Mouse (Mus musculus): Measurements from ENCODE around the gene Akt2. TPM values are rescaled to one million over a fixed set of nuclear protein-coding genes. Genes with fewer than 3 reads are reported as not detected.

Akt2 gene
- polyA plus RNA-seq, 1 experiment from 2014 or later, result 35.8 TPM

DNA sequence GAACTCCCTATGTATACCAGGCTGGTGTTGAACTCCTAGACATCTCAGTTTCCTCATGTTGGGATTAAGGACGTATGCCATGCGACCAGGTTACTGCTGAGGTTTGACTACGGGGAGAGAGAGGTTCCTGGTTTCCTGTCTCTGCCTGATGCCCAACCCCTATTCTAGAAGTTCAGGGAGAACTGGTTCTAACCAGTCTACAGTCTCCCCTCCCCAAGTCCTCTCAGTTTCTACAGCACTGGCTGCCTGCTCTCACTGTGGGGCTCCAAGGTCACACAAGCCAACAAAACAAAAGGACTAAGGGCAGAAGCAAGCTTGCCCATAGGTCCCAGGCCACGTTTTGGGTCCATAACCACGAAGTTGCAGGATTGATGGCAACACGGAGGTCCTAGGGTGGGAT, 41.8 kb upstream of the Akt2 start:
- H3K9me3 ChIP-seq (ENCODE audit: control insufficient read depth), result no peaks in the 10 kb centered on the region
- ATAC-seq, result no peak

DNA sequence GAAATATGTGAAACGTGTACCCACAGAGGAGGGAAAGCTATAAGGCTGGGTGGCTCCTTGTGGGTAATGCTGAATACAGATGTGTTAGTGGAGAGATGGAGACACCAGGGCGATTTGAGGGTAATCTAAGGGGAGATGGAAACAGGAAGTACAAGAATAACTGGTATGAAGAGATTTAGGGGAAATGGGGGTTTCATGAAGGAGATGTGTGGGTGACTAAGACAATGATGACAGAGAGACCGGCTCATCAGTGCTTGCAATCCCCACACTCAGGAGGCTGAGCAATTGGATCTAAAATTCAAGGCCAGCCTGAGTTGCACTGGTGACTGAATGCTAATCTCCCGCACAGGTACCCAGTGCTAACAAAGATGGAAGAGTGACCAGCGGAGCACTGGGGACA, 39.3 kb upstream of the Akt2 start:
- no peak for ATAC-seq
- no peak for TF ChIP-seq CTCF (IDR thresholded peaks at IDR 0.05; ENCODE audit: low read depth)
- WGBS, result 43% methylated on average over 5 of the region's 5 CpGs
- Histone ChIP-seq H3K36me3 (ENCODE audit: control insufficient read depth, insufficient read depth) (peaks cover 6% of the 10 kb centered on the region; the same call in 1 of the 2 replicates), H3K27me3 (replicated peaks; ENCODE audit: control insufficient read depth, insufficient read depth, low read length) (no peaks in the 10 kb centered on the region), H3K27ac (ENCODE audit: low read depth, low read length) (no peak overlapping the region), H3K4me1 (replicated peaks; ENCODE audit: control insufficient read depth, insufficient read depth, low read length) (no peaks in the 10 kb centered on the region), H3K9me3 (ENCODE audit: control insufficient read depth) (no peaks in the 10 kb centered on the region), H3K4me2 (replicated peaks; ENCODE audit: low read depth) (peak overlapping the region; percentile 71), H3K4me3 (ENCODE audit: low read depth, low read length) (peak overlapping the region; percentile 73; the same call in 1 of the 2 replicates), H3K9ac (ENCODE audit: low read depth, low read length) (no peak overlapping the region; the same call in 1 of the 2 replicates)

More for the DNA sequence above, 41.8 kb upstream of the Akt2 start:
- Histone ChIP-seq H3K4me1 (replicated peaks; ENCODE audit: control insufficient read depth, insufficient read depth, low read length) (no peaks in the 10 kb centered on the region), H3K27me3 (replicated peaks; ENCODE audit: control insufficient read depth, insufficient read depth, low read length) (no peaks in the 10 kb centered on the region), H3K36me3 (ENCODE audit: control insufficient read depth, insufficient read depth) (no peaks in the 10 kb centered on the region), H3K4me2 (replicated peaks; ENCODE audit: low read depth) (no peak overlapping the region), H3K27ac (ENCODE audit: low read depth, low read length) (no peak overlapping the region), H3K4me3 (ENCODE audit: low read depth, low read length) (no peak overlapping the region), H3K9ac (ENCODE audit: low read depth, low read length) (no peak overlapping the region)
- 71% methylated on average over 6 of the region's 6 CpGs for WGBS
- no peak for TF ChIP-seq CTCF (IDR thresholded peaks at IDR 0.05; ENCODE audit: low read depth)

DNA sequence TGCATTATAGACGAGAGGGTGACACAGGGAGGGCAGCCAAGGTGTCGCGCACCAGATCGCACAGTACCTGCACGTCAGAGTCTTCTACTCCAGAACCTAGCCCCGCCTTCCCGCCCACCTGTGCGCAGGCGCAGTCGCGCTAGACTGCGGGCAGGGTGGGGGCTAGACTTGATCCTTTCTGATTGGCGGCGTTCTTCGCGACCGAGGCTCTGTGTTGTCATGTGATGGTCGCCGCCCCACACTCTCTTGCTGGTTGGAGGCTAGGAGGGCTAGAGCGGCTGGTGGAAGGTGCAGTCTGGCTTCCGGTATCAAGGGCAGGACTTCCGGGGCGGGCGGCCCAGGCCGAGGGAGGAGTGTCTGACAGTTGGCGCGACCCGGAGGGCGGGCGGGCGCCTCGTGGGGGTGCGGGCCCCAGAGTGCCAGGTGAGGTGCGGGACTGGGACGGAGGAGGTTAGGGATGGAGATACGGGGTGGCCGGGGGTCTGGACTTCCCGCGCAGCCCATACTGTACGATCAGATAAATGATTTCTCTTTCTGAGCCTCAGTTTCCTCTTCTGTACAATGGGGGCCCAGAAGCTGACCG, 38.3 kb upstream of the Akt2 start, which contains the start of the genes Pld3 and 2310022A10Rik:
Pld3 (minus strand) TSS at position 288 of the 583 bp plus-strand sequence.
2310022A10Rik (plus strand) TSS at position 303 of the 583 bp plus-strand sequence.
- H3K4me1 ChIP-seq (replicated peaks; ENCODE audit: control insufficient read depth, insufficient read depth, low read length), result no peaks in the 10 kb centered on the region
- no peaks in the 10 kb centered on the region for H3K27me3 ChIP-seq (replicated peaks; ENCODE audit: control insufficient read depth, insufficient read depth, low read length)
- TF ChIP-seq CTCF (IDR thresholded peaks at IDR 0.05; ENCODE audit: low read depth), result no peak
- H3K27ac ChIP-seq (ENCODE audit: low read depth, low read length), result no peak within 1 kb of the TSS; the same call in 1 of the 2 replicates
- H3K9me3 ChIP-seq (ENCODE audit: control insufficient read depth), result no peaks in the 10 kb centered on the region
- peak; percentile 99 for ATAC-seq
- WGBS, result under 1% methylated on average over 41 of the region's 41 CpGs
- peak within 1 kb of the TSS; percentile 58 for H3K9ac ChIP-seq (ENCODE audit: low read depth, low read length)
- peak within 1 kb of the TSS; percentile 71 for H3K4me2 ChIP-seq (replicated peaks; ENCODE audit: low read depth)
- peaks cover 6% of the 10 kb centered on the region; the same call in 1 of the 2 replicates for H3K36me3 ChIP-seq (ENCODE audit: control insufficient read depth, insufficient read depth)
- H3K4me3 ChIP-seq (ENCODE audit: low read depth, low read length), result peak within 1 kb of the TSS; percentile 73

DNA sequence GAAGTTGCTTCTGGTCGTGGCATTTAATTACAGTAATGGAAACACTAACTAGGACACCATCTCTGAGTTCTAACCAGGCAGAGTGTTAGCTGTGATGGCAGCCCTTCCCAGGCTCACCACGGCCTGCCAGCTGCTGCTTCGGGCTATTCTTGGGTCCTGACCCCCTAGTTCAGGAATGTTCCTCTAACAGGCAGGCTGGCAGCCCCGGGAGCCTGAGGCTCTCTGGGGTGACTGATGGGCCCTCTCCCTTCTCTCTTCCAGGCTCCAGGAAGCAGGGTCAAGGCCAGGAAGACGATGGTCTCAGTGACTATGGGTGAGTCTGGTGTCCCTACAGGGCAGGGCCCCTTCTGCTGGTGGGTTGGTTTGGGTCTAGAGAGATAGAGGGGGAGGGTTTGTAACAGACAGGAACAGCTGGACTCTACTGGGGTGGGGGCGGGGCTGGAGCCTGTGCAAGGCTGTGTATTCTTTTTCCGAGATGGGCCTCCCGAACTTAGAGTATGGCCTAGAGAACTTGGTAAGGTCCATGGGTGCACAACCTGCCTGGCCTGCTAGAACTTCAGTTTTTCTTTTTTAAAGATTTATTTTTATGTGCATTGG, 31.0 kb upstream of the Akt2 start:
- no peak for TF ChIP-seq CTCF (IDR thresholded peaks at IDR 0.05; ENCODE audit: low read depth)
- Histone ChIP-seq H3K36me3 (ENCODE audit: control insufficient read depth, insufficient read depth) (peaks cover 50% of the 10 kb centered on the region), H3K27ac (ENCODE audit: low read depth, low read length) (no peak overlapping the region), H3K4me3 (ENCODE audit: low read depth, low read length) (no peak overlapping the region), H3K9ac (ENCODE audit: low read depth, low read length) (no peak overlapping the region), H3K27me3 (replicated peaks; ENCODE audit: control insufficient read depth, insufficient read depth, low read length) (no peaks in the 10 kb centered on the region), H3K9me3 (ENCODE audit: control insufficient read depth) (no peaks in the 10 kb centered on the region), H3K4me2 (replicated peaks; ENCODE audit: low read depth) (no peak overlapping the region), H3K4me1 (replicated peaks; ENCODE audit: control insufficient read depth, insufficient read depth, low read length) (no peaks in the 10 kb centered on the region)
- no peak for ATAC-seq
- 54% methylated on average over 8 of the region's 8 CpGs for WGBS

DNA sequence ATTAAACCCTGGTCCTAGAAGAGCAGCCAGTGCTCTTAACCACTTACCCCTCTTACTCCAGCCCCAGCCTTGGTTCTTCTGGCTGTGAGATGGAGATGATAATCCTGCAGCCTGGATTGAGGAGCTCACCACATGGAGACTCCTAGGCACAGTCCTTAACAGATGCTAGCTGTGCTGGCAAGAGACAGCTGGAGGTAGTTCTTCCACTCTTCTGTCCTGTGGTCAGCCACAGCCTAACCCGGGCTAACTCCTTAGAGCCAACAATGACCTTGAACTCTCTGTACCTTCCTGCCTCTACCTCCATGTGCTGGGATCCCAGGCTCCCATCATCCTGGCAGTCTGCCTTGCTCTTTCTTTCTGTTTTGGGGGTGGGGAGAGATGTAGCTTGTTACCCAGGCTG, 30.4 kb upstream of the Akt2 start:
- no peak for ATAC-seq
- Histone ChIP-seq H3K4me2 (replicated peaks; ENCODE audit: low read depth) (no peak overlapping the region), H3K9ac (ENCODE audit: low read depth, low read length) (no peak overlapping the region), H3K9me3 (ENCODE audit: control insufficient read depth) (no peaks in the 10 kb centered on the region), H3K36me3 (ENCODE audit: control insufficient read depth, insufficient read depth) (peaks cover 55% of the 10 kb centered on the region), H3K27me3 (replicated peaks; ENCODE audit: control insufficient read depth, insufficient read depth, low read length) (no peaks in the 10 kb centered on the region), H3K27ac (ENCODE audit: low read depth, low read length) (no peak overlapping the region), H3K4me1 (replicated peaks; ENCODE audit: control insufficient read depth, insufficient read depth, low read length) (no peaks in the 10 kb centered on the region), H3K4me3 (ENCODE audit: low read depth, low read length) (no peak overlapping the region)
- WGBS, result 58% methylated on average over 1 of the region's 1 CpGs
- TF ChIP-seq CTCF (IDR thresholded peaks at IDR 0.05; ENCODE audit: low read depth), result no peak

DNA sequence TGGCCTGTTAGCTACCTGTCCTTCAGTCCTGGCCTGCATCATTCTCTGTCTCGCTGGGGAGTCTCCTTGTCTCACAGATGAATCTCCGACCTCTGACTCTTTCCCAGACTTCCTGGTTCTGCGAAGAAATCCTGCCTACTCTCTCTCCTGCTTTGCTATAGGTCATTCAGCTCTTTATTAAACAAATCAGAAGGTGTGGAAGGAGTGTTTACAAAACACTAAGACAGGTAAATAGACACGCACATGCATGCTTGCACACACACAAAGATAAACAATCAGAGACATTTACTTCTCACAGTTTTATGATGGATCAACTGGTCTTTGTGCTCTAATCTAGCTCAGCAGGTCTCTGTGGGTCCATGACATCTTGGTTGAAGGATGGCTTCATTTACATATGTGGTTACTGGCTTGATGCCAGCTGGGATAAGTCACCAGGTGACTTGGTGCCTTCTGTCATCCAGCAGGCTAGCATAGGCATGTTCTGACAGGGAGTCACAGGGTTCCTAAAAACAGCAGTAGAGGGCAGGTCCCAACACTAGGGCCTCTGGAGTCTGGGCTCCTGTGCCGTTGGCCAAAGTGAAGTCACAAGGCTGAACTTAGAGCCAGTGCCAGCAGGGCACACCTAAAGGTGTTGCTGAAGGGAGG, 21.6 kb upstream of the Akt2 start:
- Histone ChIP-seq H3K4me1 (replicated peaks; ENCODE audit: control insufficient read depth, insufficient read depth, low read length) (no peaks in the 10 kb centered on the region), H3K9me3 (ENCODE audit: control insufficient read depth) (no peaks in the 10 kb centered on the region), H3K4me2 (replicated peaks; ENCODE audit: low read depth) (no peak overlapping the region), H3K9ac (ENCODE audit: low read depth, low read length) (no peak overlapping the region), H3K36me3 (ENCODE audit: control insufficient read depth, insufficient read depth) (peaks cover 57% of the 10 kb centered on the region), H3K27ac (ENCODE audit: low read depth, low read length) (no peak overlapping the region), H3K4me3 (ENCODE audit: low read depth, low read length) (no peak overlapping the region), H3K27me3 (replicated peaks; ENCODE audit: control insufficient read depth, insufficient read depth, low read length) (no peaks in the 10 kb centered on the region)
- 79% methylated on average over 5 of the region's 5 CpGs for WGBS
- ATAC-seq, result no peak
- no peak for TF ChIP-seq CTCF (IDR thresholded peaks at IDR 0.05; ENCODE audit: low read depth)

Measured in intestine, postnatal 0 days (tissue).